Mouse (Mus musculus) hindbrain, postnatal 0 days (tissue): ENCODE results near the gene Gimap7. TPM values are rescaled to one million over a fixed set of nuclear protein-coding genes. Genes with fewer than 3 reads are reported as not detected.

ENCODE experiments used
- ATAC-seq: fragments of 200-750 bp; cut with Nextera tagmentation; 2 replicates; pipeline ENCODE4 v1.8.0; 2017; ENCODE audit warnings: mild to moderate bottlenecking, moderate TSS enrichment, moderate library complexity
- DNase-seq: peaks from one replicate; pipeline ENCODE4 v3.0.0-alpha.2; 2015; ENCODE audit warnings: low spot score
- H3K27ac ChIP-seq: fragments of 300-500 bp; sonication (generic); 2 replicates; pipeline ENCODE4 v1.5.1; 2014; ENCODE audit warnings: mild to moderate bottlenecking
- H3K27me3 ChIP-seq: fragments of 300-500 bp; sonication (generic); 2 replicates; pipeline ENCODE4 v1.6.1; 2014; ENCODE audit warnings: low read length, mixed read lengths; ENCODE audit not compliant: insufficient read depth
- H3K36me3 ChIP-seq: fragments of 300-500 bp; sonication (generic); 2 replicates; pipeline ENCODE4 v1.6.1; 2014; ENCODE audit warnings: low read length, mixed read lengths; ENCODE audit not compliant: insufficient read depth
- H3K4me1 ChIP-seq: fragments of 300-500 bp; sonication (generic); 2 replicates; pipeline ENCODE4 v1.6.1; 2014; ENCODE audit warnings: antibody characterized with exemption, low read length, mixed read lengths; ENCODE audit not compliant: insufficient read depth
- H3K4me2 ChIP-seq: fragments of 300-500 bp; sonication (generic); 2 replicates; pipeline ENCODE4 v1.6.1; 2014; ENCODE audit warnings: low read depth, mild to moderate bottlenecking, low read length, moderate library complexity, mixed read lengths
- H3K4me3 ChIP-seq: fragments of 300-500 bp; sonication (generic); 2 replicates; pipeline ENCODE4 v1.5.1; 2014; ENCODE audit warnings: low read length
- H3K9ac ChIP-seq: fragments of 300-500 bp; sonication (generic); replicated peaks from 2 replicates; pipeline ENCODE4 v1.6.1; 2014; ENCODE audit warnings: mild to moderate bottlenecking, low read length, moderate library complexity, mixed read lengths
- H3K9me3 ChIP-seq: fragments of 300-500 bp; sonication (generic); 2 replicates; pipeline ENCODE4 v1.6.1; 2016; ENCODE audit warnings: low read length, mixed read lengths
- CTCF ChIP-seq: IDR thresholded peaks from 2 replicates; pipeline ENCODE4 v1.5.1; 2016; ENCODE audit warnings: antibody characterized with exemption, control low read depth, low read depth
- WGBS: fragments of 180-500 bp; shearing (Covaris S2); extraction: QIAGEN DNeasy Blood & Tissue Kit; methylation state at CpG from one replicate; pipeline ENCODE4 v1.1.7; 2014; 5-methylcytosine and 5-hydroxymethylcytosine counted together
- polyA plus RNA-seq: library from polyadenylated mRNA; unstranded; fragments of >200 nt; fragmentation: Nextera tagmentation; extraction: Ambion mirVana; gene quantifications from 2 replicates; pipeline ENCODE4 v1.2.1, GENCODE M21; 2015
- total RNA-seq: library from RNA; depleted of rRNA; stranded (reverse); fragments of >200 nt; gene quantifications from 2 replicates; pipeline ENCODE4 v1.2.3, GENCODE M21; 2014; rRNA removed

The Gimap7 gene
- total and polyA plus RNA-seq, 2 experiments from 2014 or later = not detected

DNA sequence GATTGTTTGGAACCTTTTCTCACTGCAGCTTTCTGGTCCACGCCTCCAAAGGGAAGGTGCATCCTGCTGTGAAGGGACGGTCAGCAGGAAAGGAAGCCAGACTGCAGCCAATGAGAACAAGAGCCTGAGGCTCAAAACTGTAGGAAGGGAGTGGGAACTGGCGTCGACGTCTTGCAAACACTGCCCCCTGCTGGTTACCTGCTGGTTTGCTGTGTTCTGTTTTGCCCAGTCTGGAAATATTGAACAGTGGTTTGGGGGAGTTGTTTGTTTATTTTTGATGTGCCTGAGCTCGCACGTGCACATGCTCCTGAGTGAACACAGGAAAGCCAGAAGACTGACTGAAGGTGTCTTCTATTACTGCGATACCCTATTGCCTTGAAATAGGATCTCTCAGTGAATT lies 53.6 kb downstream of the Gimap7 start:
- H3K4me1 ChIP-seq = no peaks in the 10 kb centered on the region
- H3K9ac ChIP-seq = no peak overlapping the region
- ATAC-seq = peak; percentile 74
- TF ChIP-seq CTCF = peak; percentile 90
- peak; percentile 86 for DNase-seq
- WGBS = 12% methylated on average over 8 of the region's 8 CpGs
- H3K4me3 ChIP-seq = no peak overlapping the region
- no peaks in the 10 kb centered on the region for H3K36me3 ChIP-seq
- H3K9me3 ChIP-seq = no peaks in the 10 kb centered on the region
- H3K27ac ChIP-seq = no peak overlapping the region
- H3K27me3 ChIP-seq = no peaks in the 10 kb centered on the region
- no peak overlapping the region for H3K4me2 ChIP-seq

Other genes starting within 250 kb of the Gimap7 start
- 407 and 443 TPM in 2 replicates for gene Atp6v0e2, start 181.0 kb upstream of the Gimap7 start, total RNA-seq
- gene Atp6v0e2, start 181.0 kb upstream of the Gimap7 start, polyA plus RNA-seq = 446 and 455 TPM in 2 replicates
- gene Lrrc61, start 163.8 kb upstream of the Gimap7 start, total RNA-seq = 32.0 and 50.1 TPM in 2 replicates
- gene Lrrc61, start 163.8 kb upstream of the Gimap7 start, polyA plus RNA-seq = 14.2 and 15.7 TPM in 2 replicates
- 2.7 and 4.3 TPM in 2 replicates for gene Rarres2, start 145.8 kb upstream of the Gimap7 start, total RNA-seq
- 10.0 and 10.4 TPM in 2 replicates for gene Rarres2, start 145.8 kb upstream of the Gimap7 start, polyA plus RNA-seq
- not detected in 2 replicates for gene Gm45021, start 129.0 kb upstream of the Gimap7 start, total RNA-seq
- gene Gm45021, start 129.0 kb upstream of the Gimap7 start, polyA plus RNA-seq = not detected in 2 replicates
- 83.1 and 86.9 TPM in 2 replicates for gene Repin1, start 124.7 kb upstream of the Gimap7 start, total RNA-seq
- 40.6 and 41.2 TPM in 2 replicates for gene Repin1, start 124.7 kb upstream of the Gimap7 start, polyA plus RNA-seq
- not detected in 2 replicates for gene Gm44965, start 124.7 kb upstream of the Gimap7 start, total RNA-seq
- gene Gm44965, start 124.7 kb upstream of the Gimap7 start, polyA plus RNA-seq = 0.54 TPM in 1 of 2 replicates, not detected in the other
- 11.6 and 13.5 TPM in 2 replicates for gene Zfp775, start 116.6 kb upstream of the Gimap7 start, total RNA-seq
- gene Zfp775, start 116.6 kb upstream of the Gimap7 start, polyA plus RNA-seq = 7.2 and 8.8 TPM in 2 replicates
- gene AI854703, start 91.9 kb upstream of the Gimap7 start, total RNA-seq = 53.3 and 54.9 TPM in 2 replicates
- gene AI854703, start 91.9 kb upstream of the Gimap7 start, polyA plus RNA-seq = 29.3 and 30.2 TPM in 2 replicates
- 0.72 and 1.3 TPM in 2 replicates for gene Gimap8, start 71.4 kb upstream of the Gimap7 start, total RNA-seq
- gene Gimap8, start 71.4 kb upstream of the Gimap7 start, polyA plus RNA-seq = 0.40 and 0.49 TPM in 2 replicates
- 2.1 and 2.4 TPM in 2 replicates for gene Gimap9, start 42.5 kb upstream of the Gimap7 start, total RNA-seq
- gene Gimap9, start 42.5 kb upstream of the Gimap7 start, polyA plus RNA-seq = 1.2 and 2.0 TPM in 2 replicates
- gene Gimap4, start 34.1 kb upstream of the Gimap7 start, total RNA-seq = 0.78 and 1.6 TPM in 2 replicates
- gene Gimap4, start 34.1 kb upstream of the Gimap7 start, polyA plus RNA-seq = 0.56 and 0.66 TPM in 2 replicates
- gene Gimap6, start 10.4 kb upstream of the Gimap7 start, total RNA-seq = 3.5 and 5.7 TPM in 2 replicates
- 6.7 and 7.1 TPM in 2 replicates for gene Gimap6, start 10.4 kb upstream of the Gimap7 start, polyA plus RNA-seq
- not detected in 2 replicates for gene Gm28053, start within 50 bp of the Gimap7 start, total RNA-seq
- gene Gm28053, start within 50 bp of the Gimap7 start, polyA plus RNA-seq = not detected in 2 replicates
- gene Gimap1, start 20.4 kb downstream of the Gimap7 start, total RNA-seq = 4.1 and 4.5 TPM in 2 replicates
- 2.8 and 3.7 TPM in 2 replicates for gene Gimap1, start 20.4 kb downstream of the Gimap7 start, polyA plus RNA-seq
- gene Gimap5, start 27.6 kb downstream of the Gimap7 start, total RNA-seq = 0.68 and 5.1 TPM in 2 replicates
- 1.9 and 2.4 TPM in 2 replicates for gene Gimap5, start 27.6 kb downstream of the Gimap7 start, polyA plus RNA-seq
- not detected in 2 replicates for gene Gimap3, start 52.2 kb downstream of the Gimap7 start, total RNA-seq
- not detected in 2 replicates for gene Gimap3, start 52.2 kb downstream of the Gimap7 start, polyA plus RNA-seq
- 27.2 and 45.4 TPM in 2 replicates for gene Tmem176a, start 122.3 kb downstream of the Gimap7 start, total RNA-seq
- gene Tmem176a, start 122.3 kb downstream of the Gimap7 start, polyA plus RNA-seq = 35.8 and 40.1 TPM in 2 replicates
- 81.9 and 108 TPM in 2 replicates for gene Tmem176b, start 122.9 kb downstream of the Gimap7 start, total RNA-seq
- gene Tmem176b, start 122.9 kb downstream of the Gimap7 start, polyA plus RNA-seq = 148 and 152 TPM in 2 replicates
- 0.42 TPM in 1 of 2 replicates, not detected in the other for gene Aoc1, start 154.3 kb downstream of the Gimap7 start, total RNA-seq
- gene Aoc1, start 154.3 kb downstream of the Gimap7 start, polyA plus RNA-seq = 0.06 and 0.11 TPM in 2 replicates
- not detected in 2 replicates for gene 1600015I10Rik, start 211.3 kb downstream of the Gimap7 start, total RNA-seq
- not detected in 2 replicates for gene 1600015I10Rik, start 211.3 kb downstream of the Gimap7 start, polyA plus RNA-seq